Mouse (Mus musculus): ENCODE results near the gene Lzts3. TPM values are rescaled to one million over a fixed set of nuclear protein-coding genes. Genes with fewer than 3 reads are reported as not detected.

Gene Lzts3
- total and polyA plus RNA-seq, 2 experiments = 8.0 to 30.7 TPM

DNA sequence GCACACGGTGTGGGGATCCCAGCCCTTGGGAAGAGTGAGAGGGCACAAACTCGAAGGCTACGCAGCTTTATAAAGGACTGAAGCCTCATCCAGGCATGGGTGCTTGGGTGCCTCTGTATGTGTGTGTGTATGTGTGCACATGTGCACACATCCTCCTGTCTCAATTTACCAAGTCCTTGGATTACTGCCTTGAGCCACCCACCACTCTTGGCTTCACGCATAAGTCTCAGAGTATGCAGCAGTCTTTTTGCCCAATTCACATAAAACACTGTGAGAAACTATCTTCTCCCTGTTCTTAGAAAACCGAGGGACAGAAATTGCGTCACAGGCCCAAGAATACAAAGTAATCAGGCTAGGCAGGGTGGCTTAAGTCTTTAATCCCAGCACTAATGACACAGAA lies 56.6 kb downstream of the Lzts3 start:
- DNase-seq (ENCODE audit: extremely low read depth, low read depth, low spot score) = no peak
- Histone ChIP-seq H3K36me3 (ENCODE audit: control insufficient read depth, insufficient read depth, low read length) (no peaks in the 10 kb centered on the region), H3K4me1 (ENCODE audit: control insufficient read depth, insufficient read depth, low read length) (no peaks in the 10 kb centered on the region), H3K79me2 (ENCODE audit: control insufficient read depth, insufficient read depth, low read length) (no peaks in the 10 kb centered on the region), H3K4me3 (ENCODE audit: insufficient read depth, low read depth, low read length) (no peak overlapping the region), H3K9ac (ENCODE audit: low read depth, low read length) (no peak overlapping the region), H3K27me3 (ENCODE audit: control insufficient read depth, insufficient read depth, low read length) (peaks cover 7% of the 10 kb centered on the region), H3K27ac (replicated peaks; ENCODE audit: insufficient read depth, low read depth, low read length) (no peak overlapping the region)
- TF ChIP-seq CTCF (IDR thresholded peaks at IDR 0.05; ENCODE audit: low read depth, low read length) = no peak
- TF ChIP-seq POLR2A (IDR thresholded peaks at IDR 0.05; ENCODE audit: extremely low read depth, insufficient read depth, low read length) = no peak
- WGBS = 85% methylated on average over 6 of the region's 6 CpGs

DNA sequence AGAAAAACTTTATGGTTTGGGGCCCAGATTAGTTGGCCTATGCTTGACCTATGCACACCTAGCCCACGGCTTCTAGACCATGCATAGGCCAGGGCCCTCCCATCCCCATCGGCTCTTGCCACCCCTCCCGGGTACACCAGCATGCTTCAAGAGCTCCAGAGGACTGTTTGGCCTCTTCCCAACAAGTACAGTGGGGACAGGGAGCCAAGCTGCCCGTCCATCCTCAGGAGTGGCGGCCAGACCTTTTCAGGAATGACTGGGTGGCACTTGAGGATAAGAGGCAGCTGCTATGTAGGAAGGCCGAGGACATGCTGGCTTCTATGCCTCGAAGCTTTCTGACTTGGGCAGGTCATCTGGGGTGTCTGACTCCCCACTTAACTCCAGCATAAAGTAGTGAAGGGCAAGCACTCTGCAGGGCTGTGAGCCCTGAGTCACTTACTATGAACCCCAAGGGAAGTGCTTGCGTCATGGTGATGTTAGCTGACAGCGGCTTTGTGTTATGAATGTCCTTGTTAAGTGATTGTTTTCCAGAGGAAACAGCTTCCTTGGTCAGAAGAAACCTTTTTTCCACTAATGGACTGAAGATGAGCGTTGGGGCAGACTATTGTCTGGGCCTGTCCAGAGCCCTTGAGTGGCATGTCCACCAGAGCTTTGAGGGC lies 58.6 kb downstream of the Lzts3 start:
- no peaks in the 10 kb centered on the region; the same call in 1 of the 2 replicates for H3K4me1 ChIP-seq (ENCODE audit: control insufficient read depth, insufficient read depth, low read length)
- no peaks in the 10 kb centered on the region for H3K36me3 ChIP-seq (ENCODE audit: control insufficient read depth, insufficient read depth, low read length)
- H3K27ac ChIP-seq (replicated peaks; ENCODE audit: insufficient read depth, low read depth, low read length) = no peak overlapping the region
- no peak overlapping the region for H3K9ac ChIP-seq (ENCODE audit: low read depth, low read length)
- peaks cover 9% of the 10 kb centered on the region for H3K27me3 ChIP-seq (ENCODE audit: control insufficient read depth, insufficient read depth, low read length)
- no peak for DNase-seq (ENCODE audit: extremely low read depth, low read depth, low spot score)
- no peak for TF ChIP-seq CTCF (IDR thresholded peaks at IDR 0.05; ENCODE audit: low read depth, low read length)
- TF ChIP-seq POLR2A (IDR thresholded peaks at IDR 0.05; ENCODE audit: extremely low read depth, insufficient read depth, low read length) = no peak
- H3K79me2 ChIP-seq (ENCODE audit: control insufficient read depth, insufficient read depth, low read length) = no peaks in the 10 kb centered on the region
- no peak overlapping the region for H3K4me3 ChIP-seq (ENCODE audit: insufficient read depth, low read depth, low read length)
- WGBS = 90% methylated on average over 10 of the region's 10 CpGs

Other genes starting within 250 kb of the Lzts3 start
- 0.46 and 0.54 TPM in 2 replicates for gene Cpxm1, start 245.2 kb downstream of the Lzts3 start, total RNA-seq (2014; rRNA removed)
- gene Cpxm1, start 245.2 kb downstream of the Lzts3 start, polyA plus RNA-seq (2012; rRNA removed) = 1.4 and 1.6 TPM in 2 replicates
- gene Gm28372, start 237.6 kb downstream of the Lzts3 start, total RNA-seq (2014; rRNA removed) = not detected in 2 replicates
- not detected in 2 replicates for gene Gm28372, start 237.6 kb downstream of the Lzts3 start, polyA plus RNA-seq (2012; rRNA removed)
- gene 1700020A23Rik, start 237.5 kb downstream of the Lzts3 start, total RNA-seq (2014; rRNA removed) = not detected in 2 replicates
- gene 1700020A23Rik, start 237.5 kb downstream of the Lzts3 start, polyA plus RNA-seq (2012; rRNA removed) = not detected in 2 replicates
- gene Tmem239, start 236.3 kb downstream of the Lzts3 start, total RNA-seq (2014; rRNA removed) = not detected in 2 replicates
- not detected in 2 replicates for gene Tmem239, start 236.3 kb downstream of the Lzts3 start, polyA plus RNA-seq (2012; rRNA removed)
- 25.6 and 27.2 TPM in 2 replicates for gene Vps16, start 218.5 kb downstream of the Lzts3 start, total RNA-seq (2014; rRNA removed)
- gene Vps16, start 218.5 kb downstream of the Lzts3 start, polyA plus RNA-seq (2012; rRNA removed) = 22.6 and 43.2 TPM in 2 replicates
- 6.3 and 7.2 TPM in 2 replicates for gene Pced1a, start 218.1 kb downstream of the Lzts3 start, total RNA-seq (2014; rRNA removed)
- gene Pced1a, start 218.1 kb downstream of the Lzts3 start, polyA plus RNA-seq (2012; rRNA removed) = 23.3 and 29.0 TPM in 2 replicates
- gene Ptpra, start 192.5 kb downstream of the Lzts3 start, total RNA-seq (2014; rRNA removed) = 24.8 and 25.9 TPM in 2 replicates
- 19.6 and 23.9 TPM in 2 replicates for gene Ptpra, start 192.5 kb downstream of the Lzts3 start, polyA plus RNA-seq (2012; rRNA removed)
- 10.9 and 15.7 TPM in 2 replicates for gene Mrps26, start 79.1 kb downstream of the Lzts3 start, total RNA-seq (2014; rRNA removed)
- gene Mrps26, start 79.1 kb downstream of the Lzts3 start, polyA plus RNA-seq (2012; rRNA removed) = 38.1 and 38.4 TPM in 2 replicates
- gene Oxt, start 66.6 kb downstream of the Lzts3 start, total RNA-seq (2014; rRNA removed) = not detected in 2 replicates
- not detected in 2 replicates for gene Oxt, start 66.6 kb downstream of the Lzts3 start, polyA plus RNA-seq (2012; rRNA removed)
- gene Avp, start 60.2 kb downstream of the Lzts3 start, total RNA-seq (2014; rRNA removed) = not detected in 2 replicates
- gene Avp, start 60.2 kb downstream of the Lzts3 start, polyA plus RNA-seq (2012; rRNA removed) = not detected in 2 replicates
- gene Fastkd5, start 12.8 kb downstream of the Lzts3 start, total RNA-seq (2014; rRNA removed) = 6.3 and 6.7 TPM in 2 replicates
- gene Fastkd5, start 12.8 kb downstream of the Lzts3 start, polyA plus RNA-seq (2012; rRNA removed) = 2.0 and 2.1 TPM in 2 replicates
- 1.0 and 1.8 TPM in 2 replicates for gene Ubox5, start 12.8 kb downstream of the Lzts3 start, total RNA-seq (2014; rRNA removed)
- gene Ubox5, start 12.8 kb downstream of the Lzts3 start, polyA plus RNA-seq (2012; rRNA removed) = 3.4 and 3.7 TPM in 2 replicates
- gene Ddrgk1, start 21.9 kb upstream of the Lzts3 start, total RNA-seq (2014; rRNA removed) = 67.1 and 86.0 TPM in 2 replicates
- 138 and 165 TPM in 2 replicates for gene Ddrgk1, start 21.9 kb upstream of the Lzts3 start, polyA plus RNA-seq (2012; rRNA removed)
- gene Itpa, start 24.8 kb upstream of the Lzts3 start, total RNA-seq (2014; rRNA removed) = 30.9 and 33.8 TPM in 2 replicates
- gene Itpa, start 24.8 kb upstream of the Lzts3 start, polyA plus RNA-seq (2012; rRNA removed) = 22.3 and 24.1 TPM in 2 replicates
- not detected in 2 replicates for gene Slc4a11, start 54.7 kb upstream of the Lzts3 start, total RNA-seq (2014; rRNA removed)
- gene Slc4a11, start 54.7 kb upstream of the Lzts3 start, polyA plus RNA-seq (2012; rRNA removed) = 0.34 and 0.36 TPM in 2 replicates

All from liver, adult 2 months (tissue).